Mouse (Mus musculus) liver, adult 2 months (tissue): ENCODE results near the gene Pmm2. TPM values are rescaled to one million over a fixed set of nuclear protein-coding genes. Genes with fewer than 3 reads are reported as not detected.

Source experiments
- DNase-seq: peaks from one replicate; pipeline ENCODE4 v3.0.0-alpha.2; 2011; ENCODE audit warnings: low read depth, low spot score; ENCODE audit errors: extremely low read depth
- H3K27ac ChIP-seq: fragments of 200-500 bp; replicated peaks from 2 replicates; pipeline ENCODE4 v1.5.1; 2012; ENCODE audit warnings: low read depth, mild to moderate bottlenecking, control low read depth, inconsistent platforms, low read length; ENCODE audit not compliant: insufficient read depth
- H3K27me3 ChIP-seq: fragments of 200-500 bp; 2 replicates; pipeline ENCODE4 v1.6.1; 2012; ENCODE audit warnings: mild to moderate bottlenecking, moderate library complexity, low read length, inconsistent platforms; ENCODE audit not compliant: control insufficient read depth, insufficient read depth
- H3K36me3 ChIP-seq: fragments of 200-500 bp; 2 replicates; pipeline ENCODE4 v1.6.1; 2012; ENCODE audit warnings: low read length, inconsistent platforms; ENCODE audit not compliant: control insufficient read depth, insufficient read depth
- H3K4me1 ChIP-seq: fragments of 200-500 bp; 2 replicates; pipeline ENCODE4 v1.6.1; 2011; ENCODE audit warnings: low read length; ENCODE audit not compliant: control insufficient read depth, insufficient read depth
- H3K4me3 ChIP-seq: fragments of 200-500 bp; 2 replicates; pipeline ENCODE4 v1.5.1; 2011; ENCODE audit warnings: low read depth, mild to moderate bottlenecking, control low read depth, low read length, moderate library complexity; ENCODE audit not compliant: insufficient read depth
- H3K79me2 ChIP-seq: fragments of 200-500 bp; 2 replicates; pipeline ENCODE4 v1.6.1; 2012; ENCODE audit warnings: inconsistent platforms, mild to moderate bottlenecking, low read length, moderate library complexity; ENCODE audit not compliant: control insufficient read depth, insufficient read depth
- H3K9ac ChIP-seq: fragments of 200-500 bp; 2 replicates; pipeline ENCODE4 v1.6.1; 2012; ENCODE audit warnings: low read depth, mild to moderate bottlenecking, control low read depth, inconsistent platforms, low read length
- CTCF ChIP-seq: fragments of 200-500 bp; IDR thresholded peaks from 2 replicates; pipeline ENCODE4 v1.5.1; 2011; ENCODE audit warnings: low read depth, low read length, control low read depth
- POLR2A ChIP-seq: fragments of 200-500 bp; IDR thresholded peaks from 2 replicates; pipeline ENCODE4 v1.6.1; 2011; ENCODE audit warnings: low read length, control low read depth; ENCODE audit not compliant: insufficient read depth; ENCODE audit errors: extremely low read depth
- WGBS: fragments of 180-500 bp; shearing (Covaris S2); methylation state at CpG from one replicate; pipeline ENCODE4 v1.1.7; 2018; 5-methylcytosine and 5-hydroxymethylcytosine counted together
- polyA plus RNA-seq: library from polyadenylated mRNA; depleted of rRNA; stranded (reverse); fragments of >200 nt; gene quantifications from 2 replicates; pipeline ENCODE4 v1.2.3, GENCODE M21; 2012
- total RNA-seq: library from RNA; depleted of rRNA; stranded (reverse); fragments of >200 nt; gene quantifications from 2 replicates; pipeline ENCODE4 v1.2.3, GENCODE M21; 2014

The Pmm2 gene
- total and polyA plus RNA-seq, 2 experiments: 27.9 to 65.2 TPM

DNA sequence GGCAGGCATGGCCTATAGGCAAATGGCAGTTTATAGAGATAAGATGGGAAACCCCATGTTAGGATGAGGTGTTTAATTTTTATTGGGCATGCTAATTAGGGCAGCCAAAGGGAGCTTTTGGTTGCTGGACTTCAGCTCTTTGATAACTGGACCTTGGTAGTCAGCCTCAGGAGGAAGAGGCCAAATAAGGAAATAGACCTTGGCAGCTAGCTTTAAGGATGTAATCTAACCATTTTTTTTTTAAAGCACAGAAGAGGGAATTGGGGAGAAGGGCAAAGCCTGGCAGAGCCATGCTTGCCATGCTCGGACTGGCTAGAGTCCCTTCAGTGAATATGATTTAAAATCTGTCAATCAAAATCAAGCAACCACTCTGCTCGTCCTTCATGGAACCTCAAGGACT, 7.1 kb upstream of the Pmm2 start:
- 77% methylated on average over 2 of the region's 2 CpGs for WGBS
- Histone ChIP-seq H3K4me3 (no peak overlapping the region), H3K79me2 (peaks cover 4% of the 10 kb centered on the region; the same call in 1 of the 2 replicates), H3K4me1 (no peaks in the 10 kb centered on the region), H3K9ac (no peak overlapping the region), H3K36me3 (no peaks in the 10 kb centered on the region; the same call in 1 of the 2 replicates), H3K27me3 (no peaks in the 10 kb centered on the region), H3K27ac (no peak overlapping the region)
- TF ChIP-seq CTCF: no peak
- TF ChIP-seq POLR2A: no peak
- DNase-seq: peak; percentile 36

DNA sequence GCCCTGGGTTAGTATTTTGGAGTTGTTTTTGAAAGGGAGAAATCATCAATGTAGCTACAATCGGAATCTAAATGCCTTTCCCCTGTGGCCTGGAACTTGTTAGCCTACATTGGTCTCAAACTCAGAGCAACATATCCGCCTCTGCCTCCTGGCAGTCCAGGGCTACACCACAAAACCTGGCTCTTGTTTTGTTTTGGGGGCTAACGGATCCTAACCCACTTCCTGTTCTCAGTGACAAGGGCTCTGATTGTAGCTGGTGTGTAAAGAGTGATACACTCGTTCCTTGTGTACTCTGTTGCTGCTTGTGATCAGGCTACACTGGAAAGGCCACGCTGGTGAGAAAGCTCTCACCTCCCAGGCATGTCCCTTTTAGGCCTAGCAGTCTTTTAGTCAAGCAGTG, 6.0 kb upstream of the Pmm2 start:
- no peak overlapping the region for H3K9ac ChIP-seq
- H3K27me3 ChIP-seq: no peaks in the 10 kb centered on the region
- peaks cover 4% of the 10 kb centered on the region; the same call in 1 of the 2 replicates for H3K4me1 ChIP-seq
- no peaks in the 10 kb centered on the region; the same call in 1 of the 2 replicates for H3K36me3 ChIP-seq
- no peak overlapping the region for H3K27ac ChIP-seq
- H3K79me2 ChIP-seq: peaks cover 13% of the 10 kb centered on the region
- TF ChIP-seq POLR2A: no peak
- no peak for TF ChIP-seq CTCF
- WGBS: 88% methylated on average over 5 of the region's 5 CpGs
- no peak for DNase-seq
- no peak overlapping the region for H3K4me3 ChIP-seq

DNA sequence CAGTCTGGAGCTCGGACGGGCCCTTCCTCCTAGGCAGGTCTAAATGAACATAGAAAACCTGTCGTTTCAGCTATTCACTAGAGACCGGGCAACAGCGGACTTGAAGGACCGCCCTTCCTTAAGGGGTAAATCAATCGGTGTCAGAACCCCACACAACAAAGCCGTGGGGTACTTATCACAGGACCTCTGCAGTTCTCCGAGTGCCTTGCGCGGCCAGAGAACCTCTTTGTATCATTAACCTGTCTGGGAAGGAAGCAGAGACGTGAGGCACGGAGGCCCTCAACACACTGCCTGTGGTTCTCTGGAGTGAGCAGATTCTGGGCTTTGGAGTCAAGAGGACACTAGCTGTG, 632 bp upstream of the Pmm2 start:
- TF ChIP-seq POLR2A (no peak), CTCF (no peak)
- H3K36me3 ChIP-seq: no peaks in the 10 kb centered on the region; the same call in 1 of the 2 replicates
- under 1% methylated on average over 13 of the region's 13 CpGs for WGBS

GRCm38 (mm10) chr16:8638131-8638530, 657 bp downstream of the Pmm2 start:
- no peaks in the 10 kb centered on the region for H3K27me3 ChIP-seq
- H3K36me3 ChIP-seq: peaks cover 3% of the 10 kb centered on the region
- H3K9ac ChIP-seq: peak overlapping the region; percentile 95
- peaks cover 11% of the 10 kb centered on the region for H3K4me1 ChIP-seq
- peaks cover 20% of the 10 kb centered on the region for H3K79me2 ChIP-seq
- WGBS: 10% methylated on average over 7 of the region's 7 CpGs
- peak overlapping the region; percentile 89 for H3K4me3 ChIP-seq
- peak; percentile 87 for DNase-seq
- TF ChIP-seq POLR2A: no peak
- TF ChIP-seq CTCF: no peak
- H3K27ac ChIP-seq: peak overlapping the region; percentile 87

More for the DNA sequence above, 632 bp upstream of the Pmm2 start:
- Histone ChIP-seq H3K27me3 (no peaks in the 10 kb centered on the region), H3K4me1 (peaks cover 11% of the 10 kb centered on the region), H3K79me2 (peaks cover 20% of the 10 kb centered on the region), H3K9ac (peak overlapping the region; percentile 95), H3K27ac (peak overlapping the region; percentile 87), H3K4me3 (peak overlapping the region; percentile 93)
- no peak for DNase-seq

- no peak for TF ChIP-seq POLR2A
- no peak for TF ChIP-seq CTCF
- Histone ChIP-seq H3K36me3 (peaks cover 14% of the 10 kb centered on the region), H3K4me1 (peaks cover 11% of the 10 kb centered on the region), H3K27ac (no peak overlapping the region), H3K79me2 (peaks cover 20% of the 10 kb centered on the region), H3K9ac (no peak overlapping the region), H3K4me3 (no peak overlapping the region), H3K27me3 (no peaks in the 10 kb centered on the region)
- WGBS: 74% methylated on average over 11 of the region's 11 CpGs
- no peak for DNase-seq
These were observed 2.2 kb downstream of the Pmm2 start for GRCm38 (mm10) chr16:8639466-8640191.

GRCm38 (mm10) chr16:8643855-8644254, 6.4 kb downstream of the Pmm2 start:
- Histone ChIP-seq H3K4me1 (peaks cover 4% of the 10 kb centered on the region), H3K36me3 (peaks cover 54% of the 10 kb centered on the region), H3K9ac (no peak overlapping the region), H3K27ac (no peak overlapping the region), H3K4me3 (no peak overlapping the region), H3K27me3 (no peaks in the 10 kb centered on the region), H3K79me2 (peaks cover 8% of the 10 kb centered on the region)
- 81% methylated on average over 2 of the region's 2 CpGs for WGBS
- TF ChIP-seq CTCF (peak; percentile 83), POLR2A (no peak)
- DNase-seq: peak; percentile 54
